Mouse (Mus musculus): ENCODE results near the gene Itga2b.

Gene Itga2b

DNA sequence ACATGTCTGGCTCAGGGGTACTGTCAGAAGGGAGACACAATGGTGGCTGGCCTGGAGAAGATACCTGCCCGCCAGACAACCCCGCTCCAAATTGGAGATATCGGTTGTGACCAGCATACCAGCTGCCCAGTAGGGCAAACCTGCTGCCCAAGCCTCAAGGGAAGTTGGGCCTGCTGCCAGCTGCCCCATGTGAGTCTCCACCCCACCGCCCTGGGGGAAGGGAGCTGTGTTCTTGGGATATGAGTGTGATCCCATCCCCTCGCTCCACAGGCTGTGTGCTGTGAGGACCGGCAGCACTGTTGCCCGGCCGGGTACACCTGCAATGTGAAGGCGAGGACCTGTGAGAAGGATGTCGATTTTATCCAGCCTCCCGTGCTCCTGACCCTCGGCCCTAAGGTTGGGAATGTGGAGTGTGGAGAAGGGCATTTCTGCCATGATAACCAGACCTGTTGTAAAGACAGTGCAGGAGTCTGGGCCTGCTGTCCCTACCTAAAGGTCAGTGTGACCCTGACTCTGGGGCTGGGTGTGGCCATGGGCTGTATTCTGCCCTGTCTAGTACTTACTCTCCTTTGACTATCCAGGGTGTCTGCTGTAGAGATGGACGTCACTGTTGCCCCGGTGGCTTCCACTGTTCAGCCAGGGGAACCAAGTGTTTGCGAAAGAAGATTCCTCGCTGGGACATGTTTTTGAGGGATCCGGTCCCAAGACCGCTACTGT lies 34.0 kb downstream of the Itga2b start:
- DNase-seq: peak; percentile 53 to 58

DNA sequence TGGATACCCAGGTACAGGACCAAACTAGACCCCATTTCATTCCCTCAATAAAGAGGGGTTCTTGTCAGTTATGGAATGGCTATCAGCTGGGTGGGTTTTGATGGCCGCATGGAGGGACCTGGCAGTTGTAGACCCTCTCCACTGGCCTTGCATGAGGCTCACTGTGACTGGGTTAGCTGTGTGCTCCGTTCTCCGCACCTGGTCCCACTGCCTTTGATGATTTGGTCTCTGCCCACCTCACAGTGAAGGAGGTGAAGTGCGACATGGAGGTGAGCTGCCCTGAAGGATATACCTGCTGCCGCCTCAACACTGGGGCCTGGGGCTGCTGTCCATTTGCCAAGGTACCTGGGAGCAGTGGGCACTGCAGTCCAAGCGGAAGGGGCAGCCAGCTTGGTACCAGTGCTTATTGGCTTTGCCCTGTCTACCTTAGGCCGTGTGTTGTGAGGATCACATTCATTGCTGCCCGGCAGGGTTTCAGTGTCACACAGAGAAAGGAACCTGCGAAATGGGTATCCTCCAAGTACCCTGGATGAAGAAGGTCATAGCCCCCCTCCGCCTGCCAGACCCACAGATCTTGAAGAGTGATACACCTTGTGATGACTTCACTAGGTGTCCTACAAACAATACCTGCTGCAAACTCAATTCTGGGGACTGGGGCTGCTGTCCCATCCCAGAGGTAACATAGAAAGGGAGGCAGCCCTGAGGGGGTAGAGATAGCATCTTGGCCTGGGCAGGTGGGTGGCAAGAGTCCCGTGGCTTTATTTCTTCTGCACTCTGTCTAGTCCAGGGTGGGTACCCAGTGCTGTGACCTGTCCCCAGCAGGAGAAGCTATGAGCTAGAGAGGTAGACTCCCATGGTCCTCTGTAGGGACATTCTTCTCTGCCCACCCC lies 34.9 kb downstream of the Itga2b start:
- DNase-seq: no peak

DNA sequence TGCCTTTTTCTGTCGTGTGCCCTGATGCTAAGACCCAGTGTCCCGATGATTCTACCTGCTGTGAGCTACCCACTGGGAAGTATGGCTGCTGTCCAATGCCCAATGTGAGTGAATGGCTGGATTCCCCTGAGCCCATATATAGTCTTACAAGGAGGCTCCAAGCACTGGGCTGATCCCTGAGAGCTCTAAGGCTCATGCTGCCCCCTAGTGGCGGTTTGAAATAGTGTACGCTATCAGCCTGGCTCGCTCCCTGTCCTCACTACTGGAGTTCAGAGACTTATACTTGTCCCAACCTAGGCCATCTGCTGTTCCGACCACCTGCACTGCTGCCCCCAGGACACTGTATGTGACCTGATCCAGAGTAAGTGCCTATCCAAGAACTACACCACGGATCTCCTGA lies 35.5 kb downstream of the Itga2b start:
- peak; percentile 77 to 88 for DNase-seq

DNA sequence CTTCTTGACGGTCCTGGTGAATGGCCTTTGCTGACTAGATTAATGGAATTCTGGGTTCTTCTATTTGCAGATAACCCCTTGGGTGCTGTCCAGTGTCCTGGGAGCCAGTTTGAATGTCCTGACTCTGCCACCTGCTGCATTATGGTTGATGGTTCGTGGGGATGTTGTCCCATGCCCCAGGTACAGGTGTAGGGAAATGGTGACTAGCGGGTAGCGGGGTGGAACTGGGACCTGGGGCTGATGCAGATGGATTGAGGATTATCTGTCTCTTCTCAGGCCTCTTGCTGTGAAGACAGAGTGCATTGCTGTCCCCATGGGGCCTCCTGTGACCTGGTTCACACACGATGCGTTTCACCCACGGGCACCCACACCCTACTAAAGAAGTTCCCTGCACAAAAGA lies 36.1 kb downstream of the Itga2b start:
- no peak for DNase-seq

DNA sequence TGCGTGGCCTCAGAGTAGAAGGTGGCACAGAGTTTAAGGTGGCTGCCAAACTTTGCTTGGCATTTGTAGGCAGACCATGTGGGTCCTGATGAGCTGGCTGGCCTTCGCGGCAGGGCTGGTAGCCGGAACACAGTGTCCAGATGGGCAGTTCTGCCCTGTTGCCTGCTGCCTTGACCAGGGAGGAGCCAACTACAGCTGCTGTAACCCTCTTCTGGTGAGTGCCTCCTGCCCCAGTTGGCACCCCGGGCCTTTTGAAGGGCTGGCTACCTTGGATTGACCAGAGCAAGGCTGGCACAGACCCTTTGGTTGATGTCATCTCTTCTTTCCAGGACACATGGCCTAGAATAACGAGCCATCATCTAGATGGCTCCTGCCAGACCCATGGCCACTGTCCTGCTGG lies 37.0 kb downstream of the Itga2b start:
- peak; percentile 58 to 72 for DNase-seq

DNA sequence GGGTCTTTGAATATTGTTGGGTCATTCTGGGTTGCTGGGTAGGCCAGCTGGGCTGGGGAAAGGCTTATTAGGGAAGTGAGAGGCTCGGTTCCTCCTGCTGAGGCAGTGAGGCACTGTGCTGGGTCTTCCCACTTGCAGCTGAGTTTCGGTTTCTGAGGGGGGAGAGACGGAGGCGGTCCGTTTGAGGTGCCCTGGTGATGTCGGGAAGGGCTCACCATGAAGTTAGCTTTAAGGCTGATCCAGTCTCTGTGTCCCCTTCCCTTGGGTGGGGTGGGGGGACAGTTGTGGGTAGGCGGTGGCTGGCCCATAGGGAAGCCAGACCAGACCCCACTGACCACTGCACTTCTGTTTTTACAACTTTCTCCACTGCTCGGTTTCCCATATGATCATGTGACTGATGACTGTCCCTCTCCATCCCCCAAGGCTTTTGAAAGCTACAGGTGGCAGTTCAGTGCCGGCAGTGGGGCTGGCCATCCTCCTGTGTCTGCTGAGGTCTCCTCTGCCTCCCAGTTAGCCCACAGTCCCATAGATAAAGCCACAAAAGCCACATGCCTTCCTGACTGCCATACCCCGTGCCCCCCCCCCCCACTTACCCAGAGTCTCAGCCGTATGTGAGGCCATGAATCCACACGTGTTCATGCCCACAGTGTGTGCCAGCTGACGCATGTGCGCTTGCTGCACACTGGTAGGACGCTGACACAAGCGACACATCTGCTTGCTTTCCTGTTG lies 37.6 kb downstream of the Itga2b start:
- no peak for DNase-seq

DNA sequence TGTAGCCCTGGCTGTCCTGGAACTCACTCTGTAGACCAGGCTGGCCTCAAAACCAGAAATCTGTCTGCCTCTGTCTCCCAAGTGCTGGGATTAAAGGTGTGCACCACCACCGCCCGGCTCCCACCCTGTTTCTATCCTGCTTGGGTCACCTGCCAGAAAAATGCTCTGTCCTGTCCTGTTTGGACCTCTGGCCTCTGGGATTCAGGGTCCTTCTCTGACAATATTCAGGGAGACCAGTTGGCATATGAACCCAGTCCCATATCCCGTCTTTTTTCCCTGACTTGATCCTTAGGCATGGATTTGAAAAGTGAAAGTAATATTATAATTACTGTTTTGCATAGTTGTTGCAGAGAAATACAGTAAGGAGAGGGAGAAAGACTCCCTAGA lies 38.2 kb downstream of the Itga2b start:
- no peak for DNase-seq

DNA sequence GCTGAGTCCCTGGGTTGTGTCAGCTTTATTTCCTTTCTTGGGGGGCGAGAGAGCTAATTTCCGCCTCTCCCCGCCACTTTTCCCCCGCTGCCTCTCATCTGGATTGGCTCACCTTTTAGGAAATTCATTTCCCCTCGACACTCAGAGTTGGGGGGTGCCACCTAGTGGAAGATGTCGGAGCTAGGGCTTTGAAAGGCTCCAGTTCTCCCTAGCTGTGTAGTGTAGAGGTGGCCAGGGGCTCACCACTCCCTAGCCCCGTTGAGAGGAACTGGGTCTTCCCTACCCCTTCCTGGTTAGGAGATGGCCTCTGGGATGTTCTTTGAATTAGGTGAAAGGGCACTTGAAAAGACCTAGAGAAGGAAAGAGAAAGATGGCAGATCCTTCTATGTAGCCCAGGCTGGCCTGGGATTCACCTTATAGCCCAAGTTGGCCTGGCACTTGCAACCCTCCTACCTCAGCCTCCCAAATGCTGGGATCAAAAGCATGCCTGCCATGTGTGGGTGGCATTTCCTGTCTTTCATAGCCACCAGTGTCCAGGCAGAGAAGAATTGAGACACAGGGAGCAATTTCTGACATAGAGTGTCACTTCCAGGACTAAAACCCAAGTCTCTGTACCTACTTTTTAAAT lies 38.8 kb downstream of the Itga2b start:
- peak; percentile 78 to 89 for DNase-seq

DNA sequence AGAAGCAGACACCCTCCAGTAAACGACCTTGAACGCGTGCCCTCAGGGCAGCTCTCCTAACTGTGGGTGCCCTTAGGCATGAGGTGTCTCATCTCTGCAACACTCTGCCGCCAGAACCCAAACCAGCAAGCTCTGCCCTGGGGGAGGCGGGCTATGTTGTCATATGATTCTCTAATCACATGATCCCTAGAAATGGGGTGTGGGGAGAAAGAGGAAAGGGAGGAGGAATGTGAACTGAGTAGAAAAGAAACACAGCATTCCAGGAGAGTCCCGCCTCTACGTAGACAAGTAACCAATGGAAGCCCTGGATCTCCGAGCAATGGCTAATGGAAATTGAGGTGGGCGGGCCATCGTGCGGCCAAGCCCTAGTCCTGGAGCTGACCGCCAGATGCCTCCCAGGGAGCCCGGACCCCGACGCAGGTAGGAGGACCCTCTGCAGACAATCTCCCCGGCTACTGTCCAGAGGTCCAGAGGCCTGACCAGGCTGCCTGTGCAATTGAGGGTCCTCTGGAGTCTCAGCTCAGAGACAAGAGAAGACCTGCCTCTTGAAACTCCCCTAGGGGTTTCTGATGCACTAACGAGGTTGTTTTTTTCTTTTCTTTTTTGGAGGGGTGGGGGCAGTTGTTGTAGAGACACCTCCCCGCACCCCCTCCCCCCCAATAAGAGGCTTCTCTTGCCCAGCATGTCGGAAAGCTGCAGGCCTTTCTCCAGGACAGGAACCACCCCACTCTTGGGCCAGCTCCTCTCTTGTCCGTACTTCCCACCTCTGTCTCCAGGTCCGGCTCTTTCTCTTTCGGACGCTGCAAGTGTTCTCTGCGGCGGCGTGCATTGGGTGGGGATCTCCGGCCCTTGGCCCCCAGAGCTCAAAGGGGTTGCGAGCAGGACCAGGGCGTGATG lies 39.6 kb downstream of the Itga2b start, which contains the start of gene Grn:
TSS of gene Grn (plus strand) at position 195 of the 897 bp plus-strand sequence.
- DNase-seq: peak; percentile 95 to 98

DNA sequence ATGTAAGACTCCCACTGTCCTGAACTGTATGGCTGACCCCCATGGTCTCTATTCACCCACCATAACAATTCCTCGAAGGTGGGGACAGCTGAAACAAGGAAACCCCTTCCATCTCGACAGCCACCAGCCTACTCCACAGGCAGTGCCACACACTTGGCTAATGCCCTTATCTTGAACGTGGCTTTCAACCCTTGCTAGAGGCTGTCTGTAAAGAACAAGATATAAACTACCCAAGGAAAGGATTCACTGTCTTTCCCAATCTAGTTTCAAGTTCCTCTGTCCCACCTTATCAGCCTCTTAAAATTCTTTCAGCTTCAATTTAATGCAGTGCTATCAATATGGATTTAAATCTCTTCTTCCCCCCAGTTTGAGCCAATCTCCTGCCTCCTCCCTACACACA lies 40.4 kb downstream of the Itga2b start:
- no peak for DNase-seq

DNA sequence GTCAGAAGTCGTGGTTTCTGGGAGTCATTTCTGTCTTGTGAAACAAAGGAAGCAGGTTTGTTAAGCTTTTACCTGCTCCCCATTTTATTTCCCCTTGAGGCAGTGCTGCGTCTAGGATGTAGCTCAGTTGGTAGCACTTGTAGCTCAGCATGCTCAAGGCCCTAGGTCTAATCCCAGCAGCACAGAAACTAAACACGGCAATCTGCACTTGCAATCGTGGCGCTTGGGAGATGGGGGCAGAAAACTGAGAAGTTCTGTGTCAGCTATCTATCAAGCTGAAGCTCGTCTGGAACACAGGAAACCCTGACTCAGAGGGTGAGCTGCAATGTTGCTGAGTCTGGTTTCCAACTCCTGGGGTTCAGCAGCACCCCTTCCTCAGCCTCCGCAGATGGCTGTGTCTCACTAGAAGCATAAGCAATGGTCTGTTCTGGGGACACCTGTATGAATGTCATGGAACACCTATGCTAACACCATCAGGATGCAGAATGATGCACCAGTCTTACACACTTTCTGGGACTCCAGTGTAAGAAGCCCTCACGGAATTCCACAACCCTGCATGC lies 40.9 kb downstream of the Itga2b start:
- DNase-seq: no peak

DNA sequence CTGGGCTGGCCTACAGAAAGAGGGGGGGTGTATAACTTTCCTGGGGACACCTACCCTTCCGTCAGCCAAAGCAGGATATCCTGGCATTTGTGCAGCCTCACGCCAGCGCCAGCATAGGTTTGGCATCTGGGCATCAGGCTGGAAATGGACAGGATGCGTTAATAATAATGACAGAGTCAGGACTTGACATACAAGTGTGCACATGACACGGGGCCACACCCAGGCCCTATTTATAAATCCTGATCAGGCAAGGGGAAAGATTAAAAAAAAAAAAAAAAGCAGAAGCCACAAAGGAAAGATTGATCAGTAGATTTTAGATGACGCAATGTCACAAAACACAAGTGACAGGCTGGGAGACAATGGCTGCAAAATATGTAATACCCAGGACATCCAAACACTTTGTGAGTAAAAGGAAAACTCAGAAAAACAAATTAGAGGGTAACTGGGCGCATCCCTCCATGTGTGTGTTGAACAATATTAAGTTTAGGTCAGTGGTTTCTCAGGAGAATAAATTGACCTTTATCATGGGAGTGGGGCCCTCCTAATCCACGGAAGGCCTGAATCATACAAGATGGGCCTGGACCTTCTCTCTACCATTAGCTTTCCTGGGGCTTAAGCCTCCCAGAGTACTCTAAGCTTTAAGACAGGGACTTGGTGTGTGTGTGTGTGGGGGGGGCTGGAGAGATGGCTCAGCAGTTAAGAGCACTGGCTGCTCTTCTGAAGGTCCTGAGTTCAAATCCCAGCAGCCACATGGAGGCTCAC lies 44.2 kb downstream of the Itga2b start:
- no peak for DNase-seq

DNA sequence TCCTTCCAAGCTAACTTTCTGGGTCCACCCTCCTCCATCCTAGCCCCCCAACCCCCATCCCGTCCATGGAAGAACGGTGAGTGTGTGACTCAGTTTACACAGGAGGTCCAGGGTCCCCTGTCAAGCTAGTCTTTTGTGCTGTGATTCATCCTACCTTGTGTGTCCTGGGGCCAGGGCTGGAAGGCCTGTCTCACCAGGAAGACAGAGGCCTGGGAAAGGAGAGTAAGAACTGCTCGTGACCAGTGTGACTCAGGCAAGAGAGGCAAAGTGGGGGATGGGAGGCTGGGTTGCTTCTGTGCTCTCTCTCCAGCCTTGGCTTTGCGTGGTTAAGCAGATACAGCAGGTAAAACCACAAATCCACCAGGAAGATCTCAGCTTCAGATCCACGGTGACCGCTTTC lies 45.3 kb downstream of the Itga2b start:
- no peak for DNase-seq

DNA sequence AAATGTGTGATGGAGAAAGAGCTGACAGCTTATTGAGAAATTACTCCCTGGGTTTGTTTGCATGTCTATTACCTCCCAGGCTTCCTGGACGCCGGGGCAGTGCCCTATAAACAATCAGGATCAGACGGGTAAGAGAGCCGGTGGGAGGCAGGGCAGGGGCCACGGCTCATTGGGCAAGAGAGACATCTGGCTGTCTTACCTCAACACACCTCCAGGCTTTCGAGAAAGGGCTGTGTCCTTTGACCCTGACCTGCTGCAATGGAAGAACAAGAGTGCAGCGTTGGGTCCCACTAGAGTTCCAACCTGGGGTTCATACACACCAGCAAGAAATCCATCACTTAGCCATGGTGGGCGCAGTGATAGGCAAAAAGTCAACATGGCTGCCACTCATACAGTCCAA lies 48.4 kb downstream of the Itga2b start:
- DNase-seq: no peak

DNA sequence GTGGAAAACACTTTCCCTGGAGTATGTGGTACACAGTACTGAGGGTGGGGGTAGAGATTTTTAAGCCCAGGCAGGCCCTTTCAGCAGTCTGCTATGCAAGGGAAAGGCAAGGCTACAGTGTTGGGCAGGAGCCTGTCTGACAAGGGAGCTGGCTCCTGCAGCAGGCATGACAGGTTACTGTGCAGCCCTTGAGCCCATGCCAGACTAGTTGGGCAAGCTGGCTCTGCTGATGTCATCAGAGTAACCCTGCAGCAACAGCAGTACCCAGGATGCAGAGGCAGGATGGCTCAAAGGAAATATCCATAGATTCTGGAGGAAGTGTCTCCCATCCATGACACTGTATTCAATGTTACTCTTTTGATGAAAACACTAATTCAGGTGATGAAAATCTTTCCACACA lies 51.0 kb downstream of the Itga2b start:
- DNase-seq: no peak

DNA sequence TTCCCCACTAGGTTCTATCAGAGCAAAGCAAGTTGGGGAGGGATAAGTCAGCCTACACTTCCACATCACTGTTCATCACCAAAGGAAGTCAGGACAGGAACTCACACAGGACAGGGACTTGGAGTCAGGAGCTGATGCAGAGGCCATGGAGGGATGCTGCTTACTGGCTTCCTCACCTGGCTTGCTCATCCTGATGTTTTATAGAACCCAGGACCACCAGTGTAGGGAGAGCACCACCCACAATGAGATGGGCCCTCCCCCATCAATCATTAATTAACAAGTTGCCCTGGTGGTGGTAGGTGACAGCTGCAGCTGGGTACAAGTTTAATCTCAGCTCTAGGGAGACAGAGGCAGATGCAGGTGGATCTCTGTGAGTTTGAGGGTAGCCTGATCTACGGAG lies 52.8 kb downstream of the Itga2b start:
- no peak for DNase-seq

DNA sequence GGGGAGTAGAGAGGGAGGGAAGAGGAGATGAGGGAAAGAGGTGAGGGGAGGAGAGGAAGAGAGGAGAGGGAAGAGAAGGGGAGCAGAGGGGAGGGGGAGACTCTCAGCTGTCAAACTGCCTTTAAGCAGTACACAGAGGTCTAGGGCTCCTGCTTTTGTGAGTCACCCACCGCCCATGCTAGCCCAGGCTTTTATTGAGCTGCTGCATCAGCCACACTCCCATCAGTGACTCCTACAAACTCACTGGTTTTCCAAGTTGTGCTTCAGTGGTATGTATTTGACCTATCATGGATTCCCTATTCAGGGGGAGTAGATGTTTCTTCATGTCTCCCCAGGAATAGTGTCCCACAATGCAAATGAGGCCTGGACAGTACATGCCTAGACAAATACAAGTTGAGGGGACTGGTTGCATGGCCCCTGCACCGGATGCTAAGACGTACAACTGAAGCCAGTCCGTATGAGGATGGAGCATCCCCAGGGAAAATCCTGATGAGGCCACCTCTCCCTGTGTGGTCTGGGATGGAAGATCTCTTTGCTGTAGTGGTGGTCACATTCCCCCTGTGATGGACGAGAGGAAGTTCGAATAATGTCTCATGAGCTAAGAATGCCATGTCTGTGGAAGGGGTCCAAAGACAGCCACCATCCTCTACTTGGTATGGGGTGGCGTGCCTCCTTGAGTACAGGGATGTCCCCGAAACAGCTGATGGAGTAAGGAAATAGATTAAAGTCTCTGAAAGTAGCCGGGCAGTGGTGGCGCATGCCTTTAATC lies 54.7 kb downstream of the Itga2b start:
- DNase-seq: no peak

DNA sequence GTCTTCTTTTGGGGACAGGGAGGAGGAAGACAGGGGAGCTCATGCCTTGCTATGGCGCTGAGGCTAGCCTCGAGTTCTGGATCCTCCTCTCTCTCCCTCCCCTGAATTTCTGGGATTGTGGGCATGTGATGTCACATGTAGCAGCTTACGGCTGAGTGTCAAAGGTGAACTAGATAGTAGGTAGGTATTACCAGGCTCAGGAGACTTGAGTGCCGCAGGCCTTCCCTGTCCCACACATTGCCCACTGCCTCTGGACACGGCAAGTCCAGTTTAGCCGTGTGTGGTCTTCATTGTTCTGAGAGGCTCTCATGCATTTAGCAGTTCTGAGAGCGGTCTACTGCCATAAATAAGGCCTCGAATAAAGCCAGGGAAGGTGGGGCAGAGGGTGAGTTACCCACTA lies 56.9 kb downstream of the Itga2b start:
- no peak for DNase-seq

DNA sequence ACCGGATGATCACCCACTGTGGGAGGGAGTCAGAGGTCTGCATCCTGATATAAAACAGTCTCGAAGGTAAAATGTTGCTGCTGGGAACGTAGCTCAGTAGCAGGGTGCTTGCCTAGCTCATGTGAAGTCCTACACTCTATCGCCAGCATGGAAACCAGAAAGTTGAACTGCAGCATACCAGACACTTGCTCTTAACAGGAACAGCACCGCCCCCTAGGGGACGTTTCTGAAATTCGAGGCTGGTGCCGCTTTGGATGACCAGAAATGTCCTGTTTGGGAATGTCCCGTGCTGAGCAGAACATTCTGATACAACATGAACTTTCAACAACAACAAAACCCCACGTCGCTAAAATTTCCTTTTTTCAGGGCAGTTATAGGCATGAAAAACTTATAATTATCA lies 58.2 kb downstream of the Itga2b start:
- peak; percentile 90 to 97 for DNase-seq

DNA sequence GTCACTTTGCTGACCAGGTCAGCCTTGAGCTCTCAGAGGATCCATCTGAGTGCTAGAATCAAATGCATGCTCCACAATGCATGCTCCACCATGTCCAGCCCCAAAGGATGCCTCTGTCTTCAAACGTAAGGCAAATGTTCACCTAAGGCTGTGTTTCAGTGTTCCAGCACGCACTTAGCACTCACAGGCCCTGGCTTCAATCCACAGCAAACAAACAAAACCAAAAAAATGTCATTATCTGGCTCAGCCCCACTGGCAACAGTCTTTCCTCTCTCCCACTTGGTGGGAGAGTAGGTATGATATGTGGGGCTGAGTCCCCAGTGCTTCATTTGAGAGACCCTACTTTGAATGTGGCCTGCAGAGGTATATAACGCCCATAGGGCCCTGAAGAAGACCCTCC lies 58.9 kb downstream of the Itga2b start:
- no peak for DNase-seq
